Mouse (Mus musculus) spleen, postnatal 14 days (tissue): ENCODE data around the gene Gli2.

Experiments used
- DNase-seq, 2 experiments: peaks; one replicate each; pipeline ENCODE4 v3.0.0; 2021 to 2022; ENCODE audit warnings: low spot score in 2 of 2

The Gli2 gene

GRCm38 (mm10) chr1:118941336-118941735 lies 112.1 kb downstream of the Gli2 start:
- DNase-seq, result no peak

GRCm38 (mm10) chr1:118940269-118940840 lies 113.1 kb downstream of the Gli2 start:
- DNase-seq, result no peak

- DNase-seq, result no peak
These were observed 115.2 kb downstream of the Gli2 start for GRCm38 (mm10) chr1:118938206-118938605.

GRCm38 (mm10) chr1:118936108-118936507 lies 117.3 kb downstream of the Gli2 start:
- DNase-seq, result no peak

- no peak for DNase-seq
These were observed 117.9 kb downstream of the Gli2 start for GRCm38 (mm10) chr1:118935518-118935917.

DNA sequence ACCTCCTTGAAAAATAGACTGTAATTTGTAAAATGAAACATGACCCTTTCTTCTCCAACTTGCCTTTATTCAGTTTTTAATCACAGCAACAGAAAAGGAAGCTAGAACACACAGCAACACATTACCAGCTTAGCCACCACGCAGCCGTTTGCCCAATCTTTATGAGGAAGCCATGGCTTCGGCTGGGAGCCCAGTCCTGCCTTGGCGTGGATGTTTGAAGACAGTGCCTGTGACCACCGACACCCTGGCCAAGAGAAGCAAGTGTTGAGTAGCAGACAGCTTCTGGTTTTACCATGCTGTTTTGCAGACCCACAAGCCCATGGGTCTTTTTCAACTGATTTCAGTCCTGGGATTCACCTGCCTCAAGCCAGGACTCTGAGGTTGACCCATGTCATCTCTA lies 121.3 kb downstream of the Gli2 start:
- no peak for DNase-seq

DNA sequence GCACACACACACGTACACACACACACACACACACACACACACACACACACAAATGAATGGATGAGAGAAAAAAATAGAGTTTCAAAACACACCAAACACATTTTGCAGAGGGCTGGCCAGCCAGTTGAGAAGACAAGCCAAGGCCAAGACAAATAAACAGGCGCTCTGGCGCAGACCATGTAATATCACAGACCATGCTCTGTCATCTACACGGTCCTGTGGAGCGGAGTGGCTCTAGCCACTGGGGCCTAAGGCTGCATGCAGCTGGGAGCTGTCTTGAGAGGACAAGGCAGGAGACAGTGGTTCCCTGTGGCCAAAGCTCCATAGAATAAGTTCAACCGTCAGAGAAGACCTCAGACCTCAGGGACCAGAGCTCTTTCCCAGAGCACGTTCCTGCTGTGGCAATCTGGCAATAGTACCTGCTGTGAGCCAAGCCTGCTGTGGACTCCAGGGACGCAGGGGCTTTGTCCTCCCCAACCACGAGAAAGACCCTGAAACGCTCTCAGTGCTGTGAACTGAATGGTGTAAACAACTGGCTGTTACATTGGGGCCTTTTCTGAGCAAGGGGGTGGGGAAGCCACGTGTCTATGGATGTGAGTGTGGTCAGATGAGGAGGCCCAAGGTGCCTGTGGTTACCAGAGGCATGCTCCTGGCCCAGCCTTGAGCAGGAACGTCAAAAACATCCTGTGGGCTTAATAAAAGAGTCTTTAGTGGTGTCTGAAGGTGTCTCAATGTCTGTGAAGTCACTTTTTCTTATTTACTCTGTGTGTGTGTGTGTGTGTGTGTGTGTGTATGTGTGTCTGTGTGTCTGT lies 125.7 kb downstream of the Gli2 start:
- DNase-seq, result no peak

- DNase-seq, result no peak
These were observed 126.9 kb downstream of the Gli2 start for GRCm38 (mm10) chr1:118926556-118926955.

GRCm38 (mm10) chr1:118922189-118922588 lies 131.2 kb downstream of the Gli2 start:
- no peak for DNase-seq

- DNase-seq, result no peak
These were observed 135.7 kb downstream of the Gli2 start for GRCm38 (mm10) chr1:118917520-118918220.

GRCm38 (mm10) chr1:118916477-118917075 lies 136.8 kb downstream of the Gli2 start:
- no peak for DNase-seq

GRCm38 (mm10) chr1:118913414-118914385 lies 139.7 kb downstream of the Gli2 start:
- DNase-seq, result no peak

DNA sequence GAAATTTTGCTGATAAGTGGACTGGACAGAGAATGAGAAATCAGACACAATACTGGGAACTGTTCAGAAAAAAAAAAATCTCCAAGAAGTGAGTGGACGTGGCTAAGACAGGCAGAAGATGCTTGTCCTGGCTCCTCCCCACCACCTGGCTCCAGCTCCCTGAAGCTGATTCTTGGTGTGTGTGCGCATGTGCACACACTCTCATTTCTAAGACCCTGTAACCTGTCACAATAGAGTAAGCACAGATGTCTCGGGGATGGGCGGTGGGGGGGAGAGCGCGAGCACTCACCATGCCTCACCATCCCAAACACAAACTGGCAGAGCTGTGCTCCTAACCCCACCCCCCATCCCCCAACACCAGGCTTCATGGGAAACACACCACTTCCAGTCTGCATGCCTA lies 140.5 kb downstream of the Gli2 start:
- DNase-seq, result no peak

- DNase-seq, result no peak
These were observed 142.0 kb downstream of the Gli2 start for GRCm38 (mm10) chr1:118911427-118911727.

DNA sequence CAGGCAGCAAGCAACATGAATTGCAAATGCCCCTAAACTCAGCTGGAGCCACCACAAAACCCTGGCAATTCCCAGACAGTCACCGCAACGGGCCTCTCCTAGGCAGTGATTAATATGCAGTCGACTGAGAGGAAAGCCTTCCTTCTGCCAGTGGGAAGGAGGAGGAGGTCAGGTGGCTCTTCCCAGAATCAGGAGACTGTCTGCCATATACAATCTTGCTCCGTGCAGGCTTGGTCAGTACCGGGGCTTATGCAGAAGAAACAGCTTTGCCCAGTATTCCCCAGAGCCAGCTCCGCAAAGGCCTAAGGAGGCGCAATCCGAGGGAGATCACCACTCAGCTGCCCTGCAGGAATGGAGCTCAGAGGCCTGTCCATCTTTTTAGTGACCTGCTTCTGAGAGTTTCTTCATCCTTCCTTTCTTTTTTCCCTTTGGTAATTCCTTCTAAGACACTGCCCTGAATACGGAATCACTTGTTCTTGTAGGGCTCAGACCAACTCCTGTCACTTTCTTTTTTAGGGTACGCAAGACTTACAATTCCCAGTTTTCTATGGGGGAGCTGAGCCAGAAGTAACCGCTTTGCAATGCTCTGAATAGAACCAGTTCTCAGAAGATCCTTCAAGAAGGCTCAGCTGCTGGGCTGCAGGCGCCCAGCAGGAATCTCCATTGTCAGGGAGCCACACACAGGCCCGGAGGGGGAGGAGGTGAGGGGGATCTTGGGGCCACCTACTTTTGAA lies 142.6 kb downstream of the Gli2 start:
- DNase-seq, result no peak

GRCm38 (mm10) chr1:118909051-118909450 lies 144.4 kb downstream of the Gli2 start:
- DNase-seq, result no peak

DNA sequence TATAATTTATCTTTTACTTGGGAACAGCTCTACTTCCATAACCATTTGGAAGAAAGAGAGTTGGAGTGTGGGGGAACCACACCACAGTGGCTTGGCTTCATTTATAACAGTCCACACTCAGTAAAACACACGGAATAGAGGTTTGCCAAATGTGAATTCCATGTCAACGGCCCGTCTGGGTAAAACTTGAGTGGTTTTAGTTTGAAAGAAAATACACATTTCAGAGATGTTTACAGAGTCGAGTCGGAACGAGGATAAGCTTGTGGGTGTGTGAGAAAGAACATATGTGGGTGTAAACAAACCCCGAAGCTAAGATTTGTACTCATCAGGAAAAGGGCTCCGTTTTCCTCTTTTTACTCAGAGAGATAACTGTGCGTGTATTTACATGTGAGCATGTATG lies 145.8 kb downstream of the Gli2 start:
- DNase-seq, result no peak

GRCm38 (mm10) chr1:118905319-118905718 lies 148.1 kb downstream of the Gli2 start:
- DNase-seq, result no peak

DNA sequence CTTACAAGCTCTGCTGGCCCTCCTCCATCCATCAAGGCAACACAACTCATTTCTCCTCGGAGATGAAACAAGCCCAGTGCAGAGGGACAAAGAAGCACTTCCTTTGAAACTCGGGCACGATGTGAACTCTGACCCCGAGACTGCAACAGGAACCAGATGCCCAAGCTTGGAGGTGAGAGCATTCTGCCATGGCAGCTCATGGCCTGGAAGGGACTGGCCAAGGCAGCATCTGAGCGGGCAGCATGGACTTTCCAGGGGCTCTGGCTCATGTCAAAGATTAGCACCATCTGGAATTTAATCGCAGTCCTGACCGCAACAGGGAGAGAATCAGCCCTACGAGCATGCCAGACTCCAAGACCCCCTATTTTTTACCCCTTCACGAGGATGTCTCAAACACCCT lies 148.5 kb downstream of the Gli2 start:
- no peak for DNase-seq

DNA sequence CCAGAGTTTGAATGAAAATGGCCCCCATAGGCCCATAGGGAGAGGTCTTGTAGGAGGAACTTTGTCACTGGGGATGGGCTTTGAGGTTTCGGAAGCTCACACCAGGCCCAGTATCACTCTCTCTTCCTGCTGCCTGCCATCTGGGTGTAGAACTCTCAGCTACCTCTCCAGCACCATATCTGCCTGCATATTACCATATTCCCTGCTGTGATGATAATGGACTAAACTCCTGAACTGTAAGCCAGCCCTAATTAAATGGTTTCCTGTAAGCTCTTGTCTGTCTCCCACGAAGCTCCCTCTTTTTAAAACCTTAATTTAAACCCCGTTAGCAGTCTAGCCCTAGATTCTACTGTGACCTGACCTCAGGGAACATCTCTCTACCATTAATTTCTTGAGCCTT lies 149.0 kb downstream of the Gli2 start:
- no peak for DNase-seq

DNA sequence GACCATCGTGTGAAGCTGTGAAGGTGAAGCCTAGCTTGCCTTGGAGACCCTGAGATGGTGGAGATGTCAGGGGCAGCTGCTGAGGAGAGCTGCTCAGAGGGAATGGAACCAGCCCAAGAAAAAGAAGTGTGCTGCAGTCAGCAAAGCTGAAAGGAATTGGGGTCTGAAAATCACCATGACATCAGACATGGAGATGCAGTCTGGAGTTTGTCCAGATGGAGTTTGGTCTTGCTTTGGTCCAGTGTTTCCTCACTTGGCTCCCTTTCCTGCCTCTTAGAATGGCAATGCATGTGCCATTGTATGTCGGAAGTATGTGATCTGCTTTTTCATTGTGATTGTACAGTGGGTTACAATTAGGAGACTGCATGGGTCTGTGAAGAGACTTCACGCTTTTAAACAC lies 149.7 kb downstream of the Gli2 start:
- DNase-seq, result no peak
